8 mouse cellular contexts compared by ENCODE assay signal in genomic region chr7:122101747-122102244, GRCm38 (mm10). TPM values are rescaled to one million over a fixed set of nuclear protein-coding genes. Genes with fewer than 3 reads are reported as not detected.
DNase-seq lines count a peak whose midpoint lies in the region; ATAC-seq and TF ChIP-seq lines count a peak whose summit lies in the region.

Gene Ndufab1, minus strand, starts transcription at chr7:122101886.

- H3K4me2 ChIP-seq in hindbrain, embryonic 13.5 days, result peak within 1 kb of the TSS; percentile 72

- POLR2A ChIA-PET in Patski (lab: Charles Lee), result no interaction called here

- H3K27ac ChIP-seq in hindbrain, embryonic 13.5 days, result peak within 1 kb of the TSS; percentile 72

- in situ Hi-C loops in Patski (cut with MboI; ENCODE audit: low pct_unique_long_range_greater_than_20kb), result no loop called here

- WGBS in hindbrain, embryonic 13.5 days, result 3% methylated on average over 35 of the region's 43 CpGs

- no peaks in the 10 kb centered on the region for H3K27me3 ChIP-seq in Patski
- no peaks in the 10 kb centered on the region for H3K27me3 ChIP-seq in hindbrain, embryonic 13.5 days

- peaks cover 18% of the 10 kb centered on the region for H3K36me3 ChIP-seq in hindbrain, embryonic 13.5 days

- CTCF ChIA-PET in Patski (lab: Charles Lee), result no interaction called here

- DNase-seq in Patski (ENCODE audit: low read depth, low spot score), result peak; percentile 28
- peak; percentile 92 to 94 for DNase-seq in cerebellum, postnatal 10 days
- peak; percentile 70 to 76 for DNase-seq in frontal cortex, postnatal 14 days (ENCODE audit: low spot score in 2 of 2)
- DNase-seq in layer of hippocampus, postnatal 25 days (ENCODE audit: extremely low spot score in 1 of 2, low spot score in 1 of 2), result peak; percentile 76 to 81
- peak; percentile 84 for DNase-seq in lung, postnatal 25 days (ENCODE audit: low spot score)
- peak; percentile 96 for DNase-seq in retina, embryonic 14.5 days (ENCODE audit: low spot score)
- peak; percentile 91 for DNase-seq in thymus, postnatal 4 days

- TF ChIP-seq CTCF in Patski (IDR thresholded peaks at IDR 0.05), result peak; percentile 99

- H3K9me3 ChIP-seq in hindbrain, embryonic 13.5 days, result no peaks in the 10 kb centered on the region

- peak within 1 kb of the TSS; percentile 92 for H3K9ac ChIP-seq in hindbrain, embryonic 13.5 days

- H3K4me3 ChIP-seq in hindbrain, embryonic 13.5 days, result peak within 1 kb of the TSS; percentile 73

- peaks cover 16% of the 10 kb centered on the region for H3K4me1 ChIP-seq in hindbrain, embryonic 13.5 days (replicated peaks)

- peak; percentile 99 for ATAC-seq in Patski
- peak; percentile 98 for ATAC-seq in hindbrain, embryonic 13.5 days (ENCODE audit: low FRiP score)

RNA-seq across cellular contexts. Expression of gene Ndufab1, which starts in this region (rescaled TPM):
- polyA plus RNA-seq in Patski (2021), result 328 TPM
- polyA plus RNA-seq in hindbrain, embryonic 13.5 days (2015; fragmentation: Nextera tagmentation; extraction: Ambion mirVana), result 626 and 638 TPM in 2 replicates
- total RNA-seq in layer of hippocampus, postnatal 25 days (2021), result 100 to 1,000 TPM; 287 to 320 TPM

Comparison
In these comparisons a context has a peak if more than half of its experiments do, and no peak if none do; other contexts are left out.
1. Peak in every context shown above with its lines: DNase-seq, ATAC-seq, H3K4me3 ChIP-seq and H3K27ac ChIP-seq.
2. DNase-seq: peak in every context shown above with its lines; median percentile 96 in retina, embryonic 14.5 days; 93 in cerebellum, postnatal 10 days; 91 in thymus, postnatal 4 days; 84 in lung, postnatal 25 days; 78 in layer of hippocampus, postnatal 25 days; 73 in frontal cortex, postnatal 14 days; 28 in Patski.